Mouse (Mus musculus) olfactory bulb, adult 2 months (tissue): ENCODE measurements at regions not wholly inside any gene's neighbourhood (a gene's known extent, or its start where the extent isn't known, plus 50 kb on each side); places are given as distances from the start of the nearest gene placed in this dataset.

Source experiments
- CTCF ChIP-seq: fragments of 200-500 bp; IDR thresholded peaks from 2 replicates; pipeline ENCODE4 v1.5.1; 2012; ENCODE audit warnings: low read depth, mild to moderate bottlenecking, low read length, moderate library complexity; ENCODE audit not compliant: insufficient read depth
- POLR2A ChIP-seq: fragments of 200-500 bp; IDR thresholded peaks from 2 replicates; pipeline ENCODE4 v1.6.1; 2012; ENCODE audit warnings: mild to moderate bottlenecking, low read depth, low read length, moderate library complexity; ENCODE audit not compliant: insufficient read depth

DNA sequence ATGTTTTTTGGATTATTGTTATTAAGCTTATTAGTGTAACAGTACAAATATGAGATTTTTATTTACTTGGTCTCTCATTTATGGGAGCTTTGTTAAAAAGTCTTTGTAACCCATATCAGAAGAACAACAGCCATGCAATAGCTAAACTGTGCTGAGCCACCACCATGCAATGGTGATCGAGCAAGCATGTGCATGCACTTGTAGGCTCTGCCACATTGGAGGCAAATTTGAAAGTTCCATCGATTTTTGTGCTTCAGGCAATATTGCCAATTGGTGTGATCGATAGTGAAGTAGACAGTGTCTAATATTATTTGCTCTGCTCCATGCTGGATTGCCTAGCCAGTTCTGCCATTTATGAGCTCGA lies 164.6 kb upstream of the Atp2b1 start:
- no peak for TF ChIP-seq CTCF
- no peak for TF ChIP-seq POLR2A
